Mouse (Mus musculus) forebrain, embryonic 16.5 days (tissue): ENCODE measurements around the gene Ndufaf2. TPM values are rescaled to one million over a fixed set of nuclear protein-coding genes. Genes with fewer than 3 reads are reported as not detected.
A peak's percentile ranks its signal among the peaks of the same experiment; 100 is the strongest.

Source experiments
- ATAC-seq: fragments of 200-750 bp; cut with Nextera tagmentation; 2 replicates; pipeline ENCODE4 v1.8.0; 2017; ENCODE audit warnings: mild to moderate bottlenecking, moderate library complexity
- H3K27ac ChIP-seq: fragments of 300-500 bp; sonication (generic); 2 replicates; pipeline ENCODE4 v1.5.1; 2014; ENCODE audit warnings: low read length, control low read depth
- H3K27me3 ChIP-seq: fragments of 300-500 bp; sonication (generic); replicated peaks from 2 replicates; pipeline ENCODE4 v1.6.1; 2014; ENCODE audit warnings: low read length; ENCODE audit not compliant: control insufficient read depth, insufficient read depth
- H3K36me3 ChIP-seq: fragments of 300-500 bp; sonication (generic); 2 replicates; pipeline ENCODE4 v1.6.1; 2014; ENCODE audit not compliant: control insufficient read depth, insufficient read depth
- H3K4me1 ChIP-seq: fragments of 300-500 bp; sonication (generic); replicated peaks from 2 replicates; pipeline ENCODE4 v1.6.1; 2014; ENCODE audit warnings: low read length; ENCODE audit not compliant: control insufficient read depth, insufficient read depth
- H3K4me2 ChIP-seq: fragments of 300-500 bp; sonication (generic); 2 replicates; pipeline ENCODE4 v1.6.1; 2014; ENCODE audit warnings: mild to moderate bottlenecking, low read length, control low read depth
- H3K4me3 ChIP-seq: fragments of 300-500 bp; sonication (generic); replicated peaks from 2 replicates; pipeline ENCODE4 v1.5.1; 2014; ENCODE audit warnings: mild to moderate bottlenecking, low read length, control low read depth
- H3K9ac ChIP-seq: fragments of 300-500 bp; sonication (generic); replicated peaks from 2 replicates; pipeline ENCODE4 v1.6.1; 2014; ENCODE audit warnings: low read depth, low read length, control low read depth
- H3K9me3 ChIP-seq: fragments of 300-500 bp; sonication (generic); 2 replicates; pipeline ENCODE4 v1.6.1; 2016; ENCODE audit warnings: low read length; ENCODE audit not compliant: control insufficient read depth
- WGBS: fragments of 180-500 bp; shearing (Covaris S2); extraction: QIAGEN DNeasy Blood & Tissue Kit; methylation state at CpG from one replicate; pipeline ENCODE4 v1.1.7; 2014; 5-methylcytosine and 5-hydroxymethylcytosine counted together
- polyA plus RNA-seq: library from polyadenylated mRNA; unstranded; fragments of >200 nt; fragmentation: Nextera tagmentation; extraction: Ambion mirVana; gene quantifications from 2 replicates; pipeline ENCODE4 v1.2.1, GENCODE M21; 2015

Ndufaf2 gene
- polyA plus RNA-seq = 63.4 and 72.8 TPM in 2 replicates

DNA sequence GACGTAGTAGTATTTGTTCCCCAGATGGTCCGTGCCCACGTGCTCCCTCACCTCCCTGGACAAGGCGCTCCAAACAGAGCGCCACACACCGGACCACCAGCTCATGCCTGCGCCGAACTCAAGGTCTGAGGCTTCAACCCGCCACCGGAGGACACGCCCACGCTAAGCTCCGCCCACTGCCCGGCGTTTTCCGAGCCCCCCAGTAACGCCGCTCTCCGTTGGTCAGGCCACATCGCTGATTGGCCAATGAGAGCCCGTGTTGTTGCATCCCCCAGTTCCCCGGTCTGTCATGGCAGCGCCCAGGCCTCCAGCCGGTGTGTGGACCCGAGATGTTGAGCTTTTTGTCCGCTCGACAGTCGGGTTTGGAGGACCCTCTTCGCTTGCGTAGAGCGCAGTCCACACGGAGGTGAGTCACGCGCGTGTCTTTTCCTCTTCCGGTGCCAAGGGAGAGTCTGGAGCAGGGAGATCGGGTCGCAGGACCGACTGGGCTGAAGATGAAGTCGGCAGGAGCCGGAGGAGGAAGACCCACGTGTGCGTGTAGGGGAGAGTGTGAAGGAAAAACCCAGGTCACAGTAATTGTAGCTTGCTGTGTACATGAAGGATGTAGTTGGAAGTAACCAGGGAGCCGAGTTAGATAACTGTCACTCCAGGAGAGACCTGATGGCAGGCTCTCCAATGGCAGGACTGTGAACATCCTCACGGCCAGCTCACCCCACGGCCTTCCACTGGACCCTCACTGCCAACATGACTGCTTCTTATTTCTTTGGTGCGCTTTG is at the start of gene Ndufaf2, which contains the start of gene Ercc8:
Gene Ndufaf2 (minus strand): TSS at position 159 of the 776 bp plus-strand sequence.
Gene Ercc8 (plus strand): TSS at position 267 of the 776 bp plus-strand sequence.
- H3K27me3 ChIP-seq = no peaks in the 10 kb centered on the region
- peaks cover 14% of the 10 kb centered on the region for H3K4me1 ChIP-seq
- peak within 1 kb of the TSS; percentile 57 for H3K9ac ChIP-seq
- ATAC-seq = peak; percentile 99
- H3K4me3 ChIP-seq = peak within 1 kb of the TSS; percentile 91
- H3K9me3 ChIP-seq = no peaks in the 10 kb centered on the region
- H3K36me3 ChIP-seq = peaks cover 3% of the 10 kb centered on the region; the same call in 1 of the 2 replicates
- under 1% methylated on average over 47 of the region's 47 CpGs for WGBS
- H3K4me2 ChIP-seq = peak within 1 kb of the TSS; percentile 96
- no peak within 1 kb of the TSS; the same call in 1 of the 2 replicates for H3K27ac ChIP-seq

DNA sequence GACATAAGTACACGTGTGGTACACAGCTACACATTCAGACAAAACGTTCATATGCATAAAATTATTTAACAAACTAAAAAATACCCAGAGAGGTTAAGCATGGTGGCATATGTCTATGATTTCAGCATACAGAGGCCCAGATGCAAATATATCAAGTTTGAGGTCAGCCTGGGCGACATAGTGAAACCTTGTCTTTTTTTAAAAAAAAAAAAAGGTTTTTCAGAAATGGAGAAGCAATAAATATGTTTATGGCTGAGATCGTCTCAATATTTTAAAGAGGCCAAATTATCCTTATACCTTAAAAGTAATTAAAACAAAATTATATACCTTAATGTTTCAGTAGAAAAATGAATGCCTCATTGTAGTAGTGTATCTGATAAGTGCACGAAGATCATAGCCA is 49.7 kb upstream of the Ndufaf2 start:
- Histone ChIP-seq H3K4me3 (no peak overlapping the region), H3K4me2 (no peak overlapping the region), H3K27ac (no peak overlapping the region), H3K27me3 (0 out of 2 replicates have a peak, but pooled peaks cover under 1% of the 10 kb centered on the region), H3K9ac (no peak overlapping the region), H3K4me1 (no peaks in the 10 kb centered on the region), H3K36me3 (no peaks in the 10 kb centered on the region), H3K9me3 (no peaks in the 10 kb centered on the region)
- WGBS = 71% methylated on average over 5 of the region's 5 CpGs
- ATAC-seq = no peak

DNA sequence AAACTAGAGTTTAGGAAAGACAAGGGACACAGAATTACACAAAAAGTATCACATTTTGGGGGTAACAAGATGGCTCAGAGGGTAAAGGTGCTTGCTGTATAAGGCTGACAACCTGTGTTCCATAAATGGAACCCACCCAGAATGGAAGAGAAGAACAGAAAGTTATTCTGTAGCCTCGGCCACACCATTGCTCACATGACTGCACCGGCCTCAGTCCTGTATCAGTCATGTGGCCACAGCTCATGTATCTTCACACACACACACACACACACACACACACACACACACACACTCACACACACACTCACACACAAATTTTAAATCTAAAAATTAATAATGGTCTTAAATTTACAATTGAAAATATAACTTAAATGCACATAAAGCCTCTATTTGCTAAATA is 49.0 kb upstream of the Ndufaf2 start:
- Histone ChIP-seq H3K36me3 (no peaks in the 10 kb centered on the region), H3K4me1 (no peaks in the 10 kb centered on the region), H3K27me3 (no peaks in the 10 kb centered on the region), H3K4me2 (no peak overlapping the region), H3K9ac (no peak overlapping the region), H3K4me3 (no peak overlapping the region), H3K9me3 (no peaks in the 10 kb centered on the region), H3K27ac (no peak overlapping the region)
- WGBS = 83% methylated on average over 2 of the region's 2 CpGs
- no peak for ATAC-seq

DNA sequence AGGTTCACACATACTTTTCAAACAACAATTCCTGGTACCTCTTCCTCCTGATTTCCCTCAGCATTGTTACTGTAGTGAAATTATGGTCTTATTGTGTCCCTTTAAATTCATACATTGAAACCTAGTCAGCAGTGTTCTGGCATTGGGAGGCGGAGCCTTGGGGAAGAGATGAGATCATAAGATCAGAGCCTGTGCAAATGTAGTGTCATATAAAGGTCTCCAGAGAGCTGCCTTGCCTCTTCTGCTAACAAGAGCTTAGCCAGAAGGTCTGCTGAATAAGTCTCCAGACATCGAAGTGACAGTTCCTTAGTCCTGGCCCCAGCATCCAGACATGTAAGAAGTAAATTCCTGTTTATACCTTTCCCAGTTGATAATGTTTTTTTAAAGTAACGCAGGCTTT is 46.4 kb upstream of the Ndufaf2 start:
- ATAC-seq = no peak
- 89% methylated on average over 3 of the region's 3 CpGs for WGBS
- Histone ChIP-seq H3K36me3 (no peaks in the 10 kb centered on the region), H3K4me1 (no peaks in the 10 kb centered on the region), H3K27me3 (no peaks in the 10 kb centered on the region), H3K4me3 (no peak overlapping the region), H3K27ac (no peak overlapping the region), H3K9ac (no peak overlapping the region), H3K4me2 (no peak overlapping the region), H3K9me3 (no peaks in the 10 kb centered on the region)

DNA sequence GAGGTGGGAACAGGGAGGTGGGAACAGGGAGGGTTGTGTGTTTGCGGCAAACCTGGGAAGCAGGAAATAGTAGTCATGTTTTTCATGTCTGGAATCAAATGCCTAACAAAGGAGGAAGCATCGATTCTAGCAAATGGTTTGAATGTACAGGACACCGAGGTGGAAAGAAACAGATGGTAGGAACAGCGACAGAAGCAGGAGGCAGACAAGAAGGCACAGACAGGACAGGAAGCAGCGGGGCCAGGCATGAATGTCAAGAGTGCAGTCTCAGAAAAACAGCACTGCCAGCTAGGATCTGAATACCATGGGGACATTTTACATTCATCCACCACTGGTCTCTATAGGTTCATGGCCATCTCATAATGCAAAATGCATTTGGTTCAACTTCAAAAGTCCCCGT is 37.1 kb upstream of the Ndufaf2 start:
- Histone ChIP-seq H3K27me3 (no peaks in the 10 kb centered on the region), H3K4me2 (no peak overlapping the region), H3K27ac (no peak overlapping the region), H3K9ac (no peak overlapping the region), H3K36me3 (peaks cover 4% of the 10 kb centered on the region; the same call in 1 of the 2 replicates), H3K4me3 (no peak overlapping the region), H3K4me1 (no peaks in the 10 kb centered on the region), H3K9me3 (no peaks in the 10 kb centered on the region)
- ATAC-seq = no peak
- WGBS = 91% methylated on average over 6 of the region's 6 CpGs

DNA sequence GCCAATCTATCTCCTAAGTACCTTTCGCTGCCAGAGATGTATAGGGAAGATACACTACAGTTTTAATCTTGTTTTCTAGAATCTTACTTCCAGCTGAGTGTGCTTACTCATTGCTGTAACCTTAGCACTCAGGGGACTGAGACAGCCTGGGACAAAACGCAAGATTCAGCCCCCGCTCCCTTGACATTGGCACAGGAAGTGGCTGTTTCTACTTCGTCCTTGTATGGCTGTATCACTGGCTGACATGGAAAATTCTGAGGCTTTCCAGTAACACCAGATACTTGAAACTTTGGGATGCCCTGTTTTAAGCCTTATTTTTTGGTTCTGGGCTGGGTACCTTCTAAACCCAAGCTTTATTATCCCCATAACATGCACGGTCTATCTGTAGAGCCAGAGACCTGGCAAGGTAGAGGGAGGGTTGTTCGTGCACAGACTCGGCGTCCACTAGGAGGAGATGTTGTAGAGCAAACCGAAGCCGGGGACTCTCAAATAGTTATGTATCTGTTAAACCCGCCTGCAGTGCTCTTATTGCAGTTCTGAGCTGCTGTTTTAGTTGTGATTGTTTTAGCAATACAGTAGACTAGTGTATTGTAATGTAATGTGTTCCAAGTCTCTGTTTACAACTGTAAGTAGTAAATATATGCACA is 32.8 kb upstream of the Ndufaf2 start:
- peak; percentile 79 for ATAC-seq
- no peaks in the 10 kb centered on the region for H3K27me3 ChIP-seq
- 59% methylated on average over 11 of the region's 11 CpGs for WGBS
- no peak overlapping the region for H3K4me2 ChIP-seq
- H3K4me3 ChIP-seq = no peak overlapping the region
- peaks cover 7% of the 10 kb centered on the region; the same call in 1 of the 2 replicates for H3K36me3 ChIP-seq
- no peak overlapping the region for H3K27ac ChIP-seq
- H3K9me3 ChIP-seq = no peaks in the 10 kb centered on the region
- no peak overlapping the region for H3K9ac ChIP-seq
- no peaks in the 10 kb centered on the region for H3K4me1 ChIP-seq

DNA sequence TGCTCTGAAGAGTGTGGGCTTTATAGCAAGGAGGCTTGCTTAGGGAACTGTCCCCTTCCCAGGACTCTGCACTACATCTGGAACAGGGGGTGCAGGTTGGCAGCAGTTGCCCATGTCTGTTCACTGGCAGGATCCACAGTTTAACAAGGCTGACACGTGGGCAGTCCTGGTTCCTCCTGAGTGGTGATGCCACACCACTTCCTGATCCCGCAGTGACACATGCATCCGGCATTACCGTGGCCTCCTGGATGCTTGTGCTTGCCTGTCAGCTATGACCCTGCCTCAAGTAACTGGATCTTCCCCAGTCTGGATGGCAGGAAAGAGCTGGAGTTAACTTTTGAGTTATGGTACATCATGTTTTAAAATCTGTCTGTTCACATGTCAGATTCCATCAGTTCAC is 29.6 kb upstream of the Ndufaf2 start:
- H3K9ac ChIP-seq = no peak overlapping the region
- 94% methylated on average over 4 of the region's 4 CpGs for WGBS
- H3K4me2 ChIP-seq = no peak overlapping the region
- no peaks in the 10 kb centered on the region for H3K4me1 ChIP-seq
- no peak for ATAC-seq
- H3K9me3 ChIP-seq = no peaks in the 10 kb centered on the region
- H3K4me3 ChIP-seq = no peak overlapping the region
- no peak overlapping the region for H3K27ac ChIP-seq
- peaks cover 9% of the 10 kb centered on the region for H3K36me3 ChIP-seq
- no peaks in the 10 kb centered on the region for H3K27me3 ChIP-seq

DNA sequence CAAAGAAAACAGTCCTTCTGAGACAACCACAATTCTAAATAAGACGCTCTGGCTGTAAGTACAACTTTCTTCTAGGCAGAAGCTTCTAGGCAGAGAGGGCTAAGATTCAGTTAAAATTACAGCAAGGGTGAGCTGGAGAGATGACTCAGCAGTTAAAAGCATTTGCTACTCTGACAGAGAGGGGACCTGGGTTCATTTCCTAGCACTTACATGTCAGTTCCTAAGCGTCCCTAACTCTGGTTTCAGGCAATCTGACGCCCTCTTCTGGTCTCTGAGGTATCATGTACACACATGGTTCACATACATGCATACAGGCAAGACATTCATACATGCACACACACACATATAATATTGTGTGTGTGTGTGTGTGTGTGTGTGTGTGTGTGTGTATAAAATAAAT is 27.1 kb upstream of the Ndufaf2 start:
- Histone ChIP-seq H3K9ac (no peak overlapping the region), H3K27me3 (no peaks in the 10 kb centered on the region), H3K4me2 (no peak overlapping the region), H3K4me3 (no peak overlapping the region), H3K36me3 (peaks cover 13% of the 10 kb centered on the region), H3K27ac (no peak overlapping the region), H3K9me3 (no peaks in the 10 kb centered on the region), H3K4me1 (no peaks in the 10 kb centered on the region)
- WGBS = 90% methylated on average over 3 of the region's 3 CpGs
- ATAC-seq = no peak

DNA sequence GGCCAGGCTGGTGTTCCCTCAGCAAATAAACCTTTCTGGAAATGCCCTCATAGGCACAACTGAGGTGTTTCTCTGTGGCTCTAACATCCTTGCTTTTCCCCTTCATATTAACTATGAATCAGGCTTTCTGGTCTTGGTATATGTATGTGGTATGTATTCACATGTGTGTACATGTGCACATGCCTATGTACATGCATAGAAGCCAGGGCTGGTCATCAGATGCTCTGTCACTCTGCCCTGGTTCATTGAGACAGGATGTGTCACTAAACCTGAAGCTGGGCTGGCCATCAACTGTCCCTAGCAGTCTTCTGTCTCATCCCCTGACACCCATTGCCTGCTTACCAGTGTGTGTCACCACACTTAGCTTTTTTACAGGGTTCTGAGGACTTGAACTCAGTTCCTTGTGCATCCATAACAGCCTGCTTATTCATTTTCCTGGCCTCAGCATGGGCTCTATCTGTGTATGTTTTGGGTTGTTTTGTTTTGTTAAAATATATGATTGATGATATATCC is 26.4 kb upstream of the Ndufaf2 start:
- Histone ChIP-seq H3K27me3 (no peaks in the 10 kb centered on the region), H3K27ac (no peak overlapping the region), H3K9ac (no peak overlapping the region), H3K4me1 (no peaks in the 10 kb centered on the region), H3K9me3 (no peaks in the 10 kb centered on the region), H3K36me3 (peaks cover 13% of the 10 kb centered on the region), H3K4me2 (no peak overlapping the region), H3K4me3 (no peak overlapping the region)
- no peak for ATAC-seq
